Mouse (Mus musculus): Measurements from ENCODE around the gene Ociad1.
A peak's percentile ranks its signal among the peaks of the same experiment; 100 is the strongest.

The Ociad1 gene

DNA sequence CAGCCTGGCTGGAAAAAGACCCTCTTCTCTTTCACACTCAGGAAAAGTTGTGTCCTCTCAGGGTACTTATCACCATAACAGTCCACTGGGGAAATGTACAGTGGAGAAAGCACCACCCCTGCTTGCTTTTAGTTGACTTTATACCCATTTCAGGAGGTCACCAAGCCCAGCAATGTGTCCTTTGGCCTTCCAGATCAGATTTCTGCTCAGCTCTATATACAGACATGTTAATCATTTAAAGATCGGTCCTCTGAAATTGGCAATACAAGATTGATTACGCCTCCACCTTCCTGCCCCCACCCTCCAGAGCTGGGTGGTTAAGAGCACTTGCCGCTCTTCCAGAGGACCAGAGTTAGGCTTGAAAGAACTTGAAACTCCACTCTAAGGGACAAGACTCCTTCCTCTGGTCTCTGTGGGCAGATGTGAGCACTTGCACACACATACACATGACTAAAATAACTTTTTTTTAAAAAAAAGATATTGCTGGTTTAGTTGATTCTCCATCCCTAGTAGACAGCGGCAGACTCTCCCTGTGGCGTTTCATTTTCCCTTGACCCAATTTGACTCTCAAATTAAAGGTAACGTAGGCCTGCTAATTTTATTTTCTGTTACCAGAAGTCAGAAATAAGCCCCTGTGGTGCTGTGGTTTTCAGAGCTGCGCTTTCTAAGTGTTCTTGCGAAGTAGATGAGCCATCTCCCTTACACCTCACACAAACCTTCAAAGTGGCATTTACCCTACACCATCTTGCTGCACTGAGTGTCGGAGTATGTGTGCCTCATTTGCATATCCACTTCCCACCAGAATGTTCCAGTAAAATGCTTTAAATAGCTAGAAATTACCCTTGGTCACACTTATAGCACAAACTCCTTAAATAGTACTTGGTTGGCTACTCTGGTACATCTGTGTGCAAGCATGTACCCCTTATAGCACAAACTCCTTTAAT is 47.5 kb downstream of the Ociad1 start:
- no peak for DNase-seq (ENCODE audit: low spot score in 2 of 2)

DNA sequence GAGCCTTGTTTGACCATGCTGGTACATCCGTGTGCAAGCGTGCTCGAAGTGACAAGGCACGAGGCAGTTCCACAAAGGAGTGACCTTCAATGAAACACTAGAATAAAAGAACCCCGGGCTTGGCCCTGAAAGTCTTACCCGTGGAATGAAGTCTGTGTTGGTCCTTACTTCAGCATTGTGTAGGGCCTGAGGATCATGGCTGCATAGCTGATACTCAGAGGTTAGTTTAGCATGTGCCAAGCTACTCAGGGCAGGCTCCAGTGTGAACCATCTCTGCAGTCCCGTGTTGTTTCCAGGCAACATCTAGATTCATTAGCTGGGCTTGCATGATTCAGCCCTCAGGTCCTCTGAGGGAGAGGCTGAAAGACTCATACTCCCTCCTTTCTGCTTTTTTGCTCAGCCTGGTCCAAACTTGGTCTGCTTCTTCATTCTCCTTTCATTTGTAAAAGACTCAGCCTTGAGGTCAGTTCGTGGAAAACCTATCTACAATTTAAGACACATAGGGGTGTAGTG is 48.2 kb downstream of the Ociad1 start, which contains the start of gene Ociad2:
TSS of gene Ociad2 (minus strand) at position 306 of the 513 bp plus-strand sequence.
- DNase-seq (ENCODE audit: low spot score in 2 of 2) = no peak

DNA sequence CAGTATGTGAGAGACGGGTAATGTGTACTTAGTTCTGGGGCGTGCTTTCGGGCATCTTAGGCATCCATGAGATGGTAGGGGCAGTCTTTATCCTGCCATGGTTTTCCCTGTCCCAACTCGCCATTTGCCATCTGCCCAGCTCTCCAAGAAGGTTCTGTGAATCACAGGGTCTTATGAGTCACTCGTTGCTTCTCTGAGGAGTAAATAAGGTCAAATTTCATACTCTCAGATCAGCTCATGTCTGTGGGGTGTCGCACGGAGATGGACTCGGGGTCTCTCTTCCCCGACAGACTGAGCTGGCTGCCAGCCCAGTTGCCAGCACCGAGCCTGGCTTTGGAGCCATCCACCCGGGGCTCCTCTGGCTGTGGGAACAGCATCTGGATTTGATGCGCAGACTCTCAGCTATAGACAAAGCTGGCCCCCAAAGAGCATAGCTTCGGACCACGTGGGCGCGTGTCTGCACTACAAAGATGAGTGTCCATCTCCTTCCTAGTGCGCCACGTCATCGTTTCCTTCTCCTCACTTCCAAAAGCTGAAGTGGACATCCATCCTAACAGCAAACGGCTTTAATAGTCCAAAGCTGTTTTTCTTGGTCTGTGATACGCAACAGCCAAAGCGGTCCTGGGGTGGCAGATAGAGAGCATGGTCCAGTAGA is 50.2 kb downstream of the Ociad1 start:
- DNase-seq (ENCODE audit: low spot score in 2 of 2) = no peak

DNA sequence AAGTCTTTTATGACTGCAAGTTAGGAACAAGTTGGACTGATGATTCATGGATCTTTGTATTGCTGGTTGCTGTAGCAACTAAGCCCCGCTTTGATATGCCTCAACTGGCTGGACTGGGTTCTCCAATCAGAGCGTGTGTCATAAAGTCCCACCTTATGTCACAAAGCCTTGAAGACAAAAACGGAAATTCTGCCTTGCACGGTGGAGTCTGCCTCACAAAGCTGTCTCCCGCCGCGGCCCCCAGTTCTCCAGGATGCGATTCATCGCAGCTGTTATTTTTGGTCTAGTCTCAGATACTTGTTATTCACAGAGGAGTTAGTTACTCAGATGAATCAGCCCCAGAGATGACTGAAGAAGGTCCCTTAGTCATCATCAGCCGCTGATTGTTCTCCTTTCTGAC is 51.7 kb downstream of the Ociad1 start:
- peak; percentile 85 to 89 for DNase-seq (ENCODE audit: low spot score in 2 of 2)

DNA sequence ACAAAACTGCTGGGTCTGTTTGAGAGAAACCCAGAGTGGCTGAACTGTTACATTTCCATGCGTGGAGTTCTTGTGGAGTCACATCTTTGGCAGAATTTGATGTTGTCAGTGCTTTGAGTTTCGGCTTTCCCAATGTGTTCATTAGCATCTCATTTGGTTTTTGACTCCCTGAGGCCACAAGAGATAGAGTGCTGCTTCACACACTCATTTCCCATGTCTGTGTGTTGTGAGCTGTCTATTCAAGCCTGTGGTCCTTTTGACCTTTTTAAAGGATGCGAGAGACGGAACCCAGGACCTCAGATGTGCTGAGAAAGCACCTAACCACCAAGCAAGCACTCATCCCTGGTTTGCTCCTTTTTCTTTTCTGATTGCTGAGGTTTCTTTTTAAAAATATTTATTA is 52.7 kb downstream of the Ociad1 start:
- DNase-seq (ENCODE audit: low spot score in 2 of 2) = no peak

DNA sequence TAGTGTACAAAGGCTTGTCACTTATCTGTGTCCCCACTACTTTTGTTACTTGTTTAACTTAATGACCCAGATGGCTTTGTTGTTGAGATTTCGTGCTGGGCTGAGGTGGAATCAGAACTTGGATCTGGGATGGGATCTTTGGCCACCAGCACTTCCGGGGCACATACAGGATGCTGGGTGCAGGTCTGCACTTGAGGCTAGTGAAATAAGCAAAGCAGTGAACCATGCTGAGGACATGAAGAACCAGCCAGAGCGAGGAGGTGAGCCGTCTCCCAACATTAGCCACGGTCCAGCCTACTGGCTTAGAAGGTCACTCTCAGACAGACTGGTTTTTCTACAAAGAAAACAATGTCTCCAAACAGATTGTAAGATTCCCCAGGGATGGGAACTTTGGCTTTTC is 56.9 kb downstream of the Ociad1 start:
- DNase-seq (ENCODE audit: low spot score in 2 of 2) = no peak

DNA sequence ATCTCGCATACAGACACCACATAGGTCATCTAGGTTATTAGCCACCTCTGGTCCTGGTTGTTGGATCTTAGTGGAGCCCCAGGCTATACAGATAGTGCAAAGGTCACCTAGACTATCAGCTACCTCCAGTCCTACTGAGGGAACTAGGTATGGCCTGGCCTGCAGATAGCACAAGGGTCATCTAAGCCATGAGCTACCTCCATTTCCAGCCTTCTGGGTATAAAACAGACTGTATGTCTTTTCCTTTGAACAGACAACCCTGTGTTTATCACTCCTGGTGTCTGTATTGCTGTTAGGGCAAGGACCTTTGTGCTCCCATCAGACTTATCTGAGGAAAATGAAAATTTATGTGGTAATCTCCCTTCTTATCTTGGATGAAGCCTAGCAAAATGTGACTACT is 59.2 kb downstream of the Ociad1 start:
- DNase-seq (ENCODE audit: low spot score in 2 of 2) = no peak

DNA sequence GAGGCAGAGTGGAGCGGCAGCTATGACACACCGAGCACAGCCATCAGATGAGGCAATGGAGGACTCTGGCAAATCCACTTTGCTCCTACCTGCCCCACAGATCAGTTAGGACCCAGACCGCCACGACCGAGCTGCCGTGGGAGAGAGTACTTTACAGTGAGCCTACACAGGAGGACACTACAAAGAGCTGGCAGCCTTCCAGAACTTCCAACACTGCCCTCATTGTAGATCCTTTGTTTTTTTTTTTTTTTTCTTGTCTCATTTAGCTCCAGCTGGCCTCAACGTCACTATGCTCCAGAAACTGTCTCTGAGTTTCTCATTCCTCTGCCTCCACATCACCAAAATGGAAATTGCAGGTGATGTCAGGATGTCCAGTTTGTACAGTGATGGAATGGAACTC is 60.9 kb downstream of the Ociad1 start:
- no peak for DNase-seq (ENCODE audit: low spot score in 2 of 2)

DNA sequence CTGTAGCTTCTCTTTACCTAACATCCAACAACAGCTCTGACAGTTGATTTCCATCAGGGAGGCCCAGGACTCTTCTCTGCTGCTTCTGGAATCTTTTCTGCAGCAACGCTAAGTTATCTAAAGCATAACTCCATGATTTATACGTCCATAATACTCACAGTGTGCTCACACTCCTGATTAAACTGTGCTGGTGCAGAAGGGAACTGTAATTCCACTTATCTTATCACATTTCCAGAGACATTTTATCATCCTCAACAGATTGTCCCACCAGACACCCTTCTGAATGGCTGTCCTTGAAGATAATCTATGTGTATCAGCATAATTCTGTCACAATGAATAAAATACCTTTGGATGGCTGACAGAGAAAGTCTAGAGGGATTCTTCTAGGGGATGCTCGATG is 61.4 kb downstream of the Ociad1 start:
- no peak for DNase-seq (ENCODE audit: low spot score in 2 of 2)

DNA sequence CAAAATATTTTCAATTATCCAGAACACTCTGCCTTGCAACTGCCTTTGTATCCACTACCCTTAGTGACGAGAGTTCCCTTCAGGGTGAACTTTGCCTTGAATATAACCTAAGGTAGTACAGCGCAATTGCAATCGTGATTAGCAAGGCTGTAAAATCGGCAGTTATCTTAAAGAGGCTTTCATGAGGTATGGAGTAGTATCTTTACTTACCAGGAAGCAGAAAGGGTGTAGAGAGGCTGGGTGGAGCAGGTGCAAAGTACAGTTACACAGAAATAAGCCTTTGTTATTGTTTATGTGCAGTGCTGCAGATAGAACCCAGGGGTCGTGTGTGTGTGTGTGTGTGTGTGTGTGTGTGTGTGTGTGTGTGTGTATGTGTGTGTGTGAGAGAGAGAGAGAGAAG is 62.8 kb downstream of the Ociad1 start:
- no peak for DNase-seq (ENCODE audit: low spot score in 2 of 2)

DNA sequence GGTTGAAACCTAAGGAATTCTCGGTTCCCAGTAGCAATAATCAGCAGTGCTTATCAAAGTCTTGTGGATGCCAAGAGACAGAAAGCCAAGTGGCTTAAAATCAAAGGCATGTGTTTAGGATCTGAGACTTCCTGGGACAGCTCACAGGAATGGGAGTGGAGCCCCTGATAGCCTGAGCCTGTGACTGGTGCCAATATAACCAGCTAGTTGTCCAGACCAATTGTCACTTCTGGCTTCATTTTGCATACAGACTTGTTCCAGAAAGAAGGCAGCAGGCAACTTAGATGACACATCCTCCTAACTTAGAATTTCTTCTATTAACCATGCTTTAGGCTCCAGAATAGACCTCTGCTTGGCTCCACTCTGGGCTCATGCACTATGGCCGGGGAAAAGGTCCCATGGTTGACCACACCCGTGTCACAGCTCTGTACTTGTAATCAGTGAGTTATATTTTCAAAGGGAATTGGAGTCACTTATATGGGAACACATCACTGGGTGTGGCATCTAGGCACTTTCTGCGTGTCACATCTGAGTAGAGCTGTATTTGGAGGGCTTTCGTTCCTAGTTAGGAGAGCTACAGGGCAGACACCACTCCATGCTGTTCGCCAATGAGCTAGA is 66.7 kb downstream of the Ociad1 start:
- DNase-seq (ENCODE audit: low spot score in 2 of 2) = no peak

DNA sequence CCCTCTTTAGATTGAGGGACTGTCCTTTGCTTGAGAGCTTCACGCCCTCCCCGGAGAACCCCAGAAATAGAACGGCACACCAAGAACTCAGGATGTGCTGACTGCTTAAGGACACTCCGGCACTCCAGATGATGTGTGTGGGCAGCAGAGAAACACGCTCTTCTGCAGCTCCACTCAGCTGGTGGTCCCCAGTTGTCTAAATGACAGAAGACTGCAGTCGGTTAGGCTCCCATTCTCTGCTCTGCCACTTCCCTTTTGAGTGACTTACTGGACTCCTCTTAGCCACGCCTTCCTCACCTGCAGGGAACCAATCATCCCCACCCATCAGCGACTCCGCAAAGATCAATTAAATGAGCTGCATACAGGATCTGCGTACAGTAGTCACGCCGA is 67.2 kb downstream of the Ociad1 start:
- DNase-seq (ENCODE audit: low spot score in 2 of 2) = peak; percentile 75 to 80

DNA sequence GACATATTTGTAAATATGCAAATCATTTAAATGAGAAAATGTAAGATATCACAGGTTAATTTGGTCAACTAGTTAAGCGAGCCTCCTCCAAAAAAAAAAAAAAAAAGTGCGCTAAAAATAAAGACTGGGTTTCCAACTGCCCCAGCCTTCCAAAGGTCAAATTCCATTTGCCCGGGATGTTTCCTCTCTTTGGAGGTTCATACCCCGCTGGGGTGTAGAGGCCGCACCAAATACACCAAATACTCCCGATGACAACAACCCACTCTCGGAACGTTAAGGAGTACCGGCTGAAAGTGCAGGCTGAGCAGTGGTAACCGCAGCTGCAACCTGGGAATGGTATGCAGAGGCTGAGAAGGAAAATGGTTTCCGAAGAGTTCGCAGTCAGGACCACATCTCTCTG is 67.7 kb downstream of the Ociad1 start:
- no peak for DNase-seq (ENCODE audit: low spot score in 2 of 2)

DNA sequence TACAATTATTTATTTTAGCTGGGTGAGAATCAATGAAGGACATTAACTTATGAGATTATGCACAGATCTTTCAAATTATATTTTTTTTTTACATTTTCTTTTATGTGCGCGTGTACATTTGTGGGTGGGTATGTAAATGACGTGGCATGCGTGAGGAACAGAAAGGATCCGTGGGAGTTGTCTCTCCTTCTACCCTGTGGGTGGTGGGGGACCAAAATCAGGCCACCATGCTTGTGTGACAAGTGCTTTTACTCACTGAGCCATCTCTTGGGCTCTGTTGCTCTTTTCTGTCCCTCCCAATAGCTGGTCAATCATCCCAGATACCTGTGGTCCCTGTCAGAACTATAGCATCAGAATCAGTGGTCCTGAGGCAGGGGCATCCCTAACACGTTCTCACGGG is 69.8 kb downstream of the Ociad1 start:
- peak in 1 of 2 experiments; percentile 26 for DNase-seq (ENCODE audit: low spot score in 2 of 2)

DNA sequence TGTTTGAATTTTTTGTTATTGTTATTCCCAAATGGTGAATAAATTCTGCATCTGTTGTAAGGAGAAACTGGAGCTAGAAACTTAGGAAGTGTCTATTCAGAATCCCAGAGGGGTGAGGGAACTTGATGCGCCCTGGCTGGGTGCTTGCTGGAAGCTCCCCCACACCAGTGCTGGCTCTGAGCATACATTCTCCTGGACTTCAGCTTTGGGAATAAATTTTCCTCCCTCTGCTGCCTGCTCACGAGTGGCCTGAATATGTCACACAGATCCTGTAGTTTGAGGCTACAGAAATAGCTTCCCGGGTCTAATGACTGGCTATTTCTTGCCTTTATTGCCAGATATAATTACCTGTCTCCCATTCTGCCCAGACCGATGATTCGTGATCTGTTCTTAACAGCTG is 70.2 kb downstream of the Ociad1 start:
- DNase-seq (ENCODE audit: low spot score in 2 of 2) = no peak

Measured in right cerebral cortex, adult 2 months (tissue).